Mouse (Mus musculus) common myeloid progenitor, adult 5-6 weeks (primary cell): Measurements from ENCODE around the gene Ntm. TPM values are rescaled to one million over a fixed set of nuclear protein-coding genes. Genes with fewer than 3 reads are reported as not detected.

ENCODE experiments used
- ATAC-seq: replicated peaks from 2 replicates; pipeline ENCODE4 v1.8.0; 2016; ENCODE audit warnings: low read depth, mild to moderate bottlenecking, moderate TSS enrichment, inconsistent platforms; ENCODE audit not compliant: poor library complexity, severe bottlenecking
- total RNA-seq: library from RNA; stranded (forward); fragments of 200-1000, 187-1606 nt; gene quantifications from 2 replicates; pipeline ENCODE4 v1.2.3, GENCODE M21; 2017

Ntm gene
- total RNA-seq, 1 experiment from 2014 or later: not detected

GRCm38 (mm10) chr9:29025603-29026002 is 937.3 kb downstream of the Ntm start:
- no peak for ATAC-seq

- no peak for ATAC-seq
These were observed 937.8 kb downstream of the Ntm start for GRCm38 (mm10) chr9:29025104-29025503.

DNA sequence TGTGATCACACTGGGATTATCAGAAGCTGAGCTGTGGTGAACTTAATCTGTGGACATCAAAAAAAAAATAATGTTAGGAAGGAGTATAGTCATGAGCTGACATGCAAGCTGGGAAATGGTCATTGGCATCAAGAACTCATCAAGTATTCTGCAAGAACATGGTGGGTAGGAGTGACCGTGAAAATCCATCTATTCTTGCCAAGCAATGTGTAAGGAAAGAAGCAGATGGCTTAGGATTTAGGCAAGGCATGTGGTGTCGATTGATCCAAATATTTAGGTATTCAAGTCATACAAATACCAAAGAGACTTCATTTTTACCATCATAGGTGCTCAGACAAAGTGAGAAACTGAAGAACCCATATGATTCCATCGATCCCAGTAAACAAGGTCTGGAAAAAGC is 946.1 kb downstream of the Ntm start:
- ATAC-seq: no peak

GRCm38 (mm10) chr9:29013881-29014280 is 949.1 kb downstream of the Ntm start:
- no peak for ATAC-seq

DNA sequence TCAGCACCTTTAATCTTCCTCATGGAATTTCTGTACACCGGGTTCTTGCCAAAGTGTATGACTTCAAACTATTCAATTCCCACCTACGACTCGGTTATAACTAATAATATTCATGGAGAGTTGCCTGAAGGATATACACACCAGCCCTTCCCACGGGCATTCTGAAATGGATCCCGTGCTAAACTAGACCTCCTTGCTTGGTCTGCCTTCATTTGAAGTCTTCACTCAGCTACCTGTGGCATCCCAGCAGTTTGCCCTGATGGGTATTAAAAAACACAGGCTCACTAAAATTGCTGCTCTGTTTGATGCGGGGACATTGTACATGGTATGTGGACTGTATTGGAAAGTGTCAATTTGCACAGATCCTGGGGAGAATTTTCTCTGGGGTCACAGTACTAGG is 950.4 kb downstream of the Ntm start:
- ATAC-seq: no peak

GRCm38 (mm10) chr9:29011476-29011875 is 951.5 kb downstream of the Ntm start:
- no peak for ATAC-seq

GRCm38 (mm10) chr9:29004534-29004933 is 958.4 kb downstream of the Ntm start:
- no peak for ATAC-seq

DNA sequence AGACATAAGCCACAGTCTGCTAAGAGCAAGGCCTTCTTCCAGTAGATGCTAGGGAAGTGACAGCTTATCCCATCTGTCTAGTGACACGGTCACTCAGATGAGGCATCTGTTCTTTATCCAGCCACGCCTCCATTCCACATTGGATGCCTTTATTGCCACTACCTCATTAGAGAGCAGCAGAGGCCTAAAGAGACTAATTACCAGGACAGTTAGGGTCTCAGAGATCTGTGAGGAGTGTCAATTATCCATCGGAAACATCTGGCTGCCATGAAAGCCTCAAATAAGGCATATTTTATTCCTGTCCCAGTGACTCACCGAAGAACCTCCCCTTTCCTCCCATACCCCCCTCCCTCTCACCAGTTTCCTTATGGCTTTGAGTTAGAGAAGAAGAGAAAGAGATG is 963.0 kb downstream of the Ntm start:
- no peak for ATAC-seq

GRCm38 (mm10) chr9:28977275-28977674 is 985.7 kb downstream of the Ntm start:
- no peak for ATAC-seq

DNA sequence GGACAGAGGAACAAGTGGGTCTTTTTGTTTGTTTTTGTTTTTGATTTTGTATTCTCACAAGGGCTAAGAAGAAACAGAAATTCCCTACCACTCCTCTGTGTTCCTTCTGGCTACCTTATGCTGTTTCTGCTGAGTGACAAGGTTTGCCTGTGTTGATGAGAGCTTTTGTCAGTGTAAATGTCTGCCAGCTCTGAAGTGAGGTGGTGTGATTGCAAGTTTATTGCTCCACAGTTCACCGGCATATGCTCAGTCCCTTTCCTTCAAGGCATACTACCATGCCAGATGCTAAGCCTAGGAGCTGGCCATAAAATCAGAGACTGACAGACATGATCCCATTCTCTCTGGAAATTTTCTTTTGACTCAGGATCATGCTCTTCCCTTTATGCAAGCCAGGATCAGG is 993.5 kb downstream of the Ntm start:
- no peak for ATAC-seq
